Mouse (Mus musculus) neural tube, embryonic 11.5 days (tissue): ENCODE results near the gene Tfrc. TPM values are rescaled to one million over a fixed set of nuclear protein-coding genes. Genes with fewer than 3 reads are reported as not detected.
A peak's percentile ranks its signal among the peaks of the same experiment; 100 is the strongest.

Source experiments
- ATAC-seq: fragments of 200-750 bp; cut with Nextera tagmentation; 2 replicates; pipeline ENCODE4 v1.8.0; 2017; ENCODE audit warnings: moderate number of reproducible peaks, mild to moderate bottlenecking, moderate TSS enrichment, moderate library complexity; ENCODE audit not compliant: insufficient read depth, low FRiP score, low TSS enrichment
- DNase-seq: peaks from one replicate; pipeline ENCODE4 v3.0.0-alpha.2; 2015; ENCODE audit warnings: low spot score
- H3K27ac ChIP-seq: fragments of 300-500 bp; sonication (generic); 2 replicates; pipeline ENCODE4 v1.5.1; 2014; ENCODE audit warnings: low read depth, mild to moderate bottlenecking, low read length
- H3K27me3 ChIP-seq: fragments of 300-500 bp; sonication (generic); 2 replicates; pipeline ENCODE4 v1.6.1; 2014; ENCODE audit warnings: mild to moderate bottlenecking, low read length, mixed read lengths; ENCODE audit not compliant: control insufficient read depth, insufficient read depth
- H3K36me3 ChIP-seq: fragments of 300-500 bp; sonication (generic); 2 replicates; pipeline ENCODE4 v1.6.1; 2014; ENCODE audit warnings: mild to moderate bottlenecking, low read length, moderate library complexity, mixed read lengths; ENCODE audit not compliant: control insufficient read depth, insufficient read depth
- H3K4me1 ChIP-seq: fragments of 300-500 bp; sonication (generic); 2 replicates; pipeline ENCODE4 v1.6.1; 2014; ENCODE audit warnings: low read length, mixed read lengths; ENCODE audit not compliant: control insufficient read depth, insufficient read depth
- H3K4me2 ChIP-seq: fragments of 300-500 bp; sonication (generic); 2 replicates; pipeline ENCODE4 v1.6.1; 2014; ENCODE audit warnings: low read depth, mild to moderate bottlenecking, moderate library complexity
- H3K4me3 ChIP-seq: fragments of 300-500 bp; sonication (generic); 2 replicates; pipeline ENCODE4 v1.5.1; 2014; ENCODE audit warnings: low read depth, low read length
- H3K9ac ChIP-seq: fragments of 300-500 bp; sonication (generic); 2 replicates; pipeline ENCODE4 v1.6.1; 2014; ENCODE audit warnings: mild to moderate bottlenecking, low read length
- H3K9me3 ChIP-seq: fragments of 300-500 bp; sonication (generic); 2 replicates; pipeline ENCODE4 v1.6.1; 2016; ENCODE audit warnings: low read length; ENCODE audit not compliant: control insufficient read depth
- WGBS: fragments of 180-500 bp; shearing (Covaris S2); extraction: QIAGEN DNeasy Blood & Tissue Kit; methylation state at CpG from one replicate; pipeline ENCODE4 v1.1.7; 2014; 5-methylcytosine and 5-hydroxymethylcytosine counted together
- polyA plus RNA-seq: library from polyadenylated mRNA; unstranded; fragments of >200 nt; fragmentation: Nextera tagmentation; extraction: Ambion mirVana; gene quantifications from 2 replicates; pipeline ENCODE4 v1.2.1, GENCODE M21; 2014

The Tfrc gene
- polyA plus RNA-seq, 1 experiment from 2014 or later, result 67.9 TPM

DNA sequence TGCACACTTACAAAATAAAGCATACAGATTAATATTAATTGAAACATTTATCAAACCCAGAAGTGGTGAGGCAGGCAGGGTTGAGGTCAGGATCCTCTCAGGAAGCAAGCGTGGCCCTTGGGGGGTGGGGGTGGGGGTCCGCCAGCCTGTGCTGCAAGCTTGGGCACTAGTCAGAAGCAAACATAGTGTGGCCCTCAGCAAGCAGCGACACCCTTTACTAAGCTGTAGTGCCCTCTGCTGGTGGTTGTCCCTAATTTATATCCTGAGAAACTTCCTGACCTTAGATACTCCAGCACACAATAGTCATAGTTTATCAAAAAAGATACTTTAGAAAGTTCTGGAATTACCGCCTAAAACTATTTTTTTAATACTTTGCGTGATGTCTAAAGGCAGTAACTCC is 73.5 kb downstream of the Tfrc start:
- no peak overlapping the region for H3K4me3 ChIP-seq
- no peak for ATAC-seq
- 38% methylated on average over 5 of the region's 5 CpGs for WGBS

More for the DNA sequence above, 73.5 kb downstream of the Tfrc start:
- Histone ChIP-seq H3K36me3 (peaks cover 11% of the 10 kb centered on the region), H3K27me3 (no peaks in the 10 kb centered on the region), H3K27ac (no peak overlapping the region), H3K4me2 (no peak overlapping the region), H3K9ac (no peak overlapping the region), H3K4me1 (no peaks in the 10 kb centered on the region), H3K9me3 (no peaks in the 10 kb centered on the region)
- DNase-seq, result peak; percentile 65

Other genes with a start within 250 kb of the Tfrc start
- gene Tm4sf19, start 208.4 kb upstream of the Tfrc start, polyA plus RNA-seq, result not detected in 2 replicates
- gene Tctex1d2, start 189.2 kb upstream of the Tfrc start, polyA plus RNA-seq, result 23.4 and 30.1 TPM in 2 replicates
- 41.2 and 48.0 TPM in 2 replicates for gene Pcyt1a, start 178.0 kb upstream of the Tfrc start, polyA plus RNA-seq
- gene Slc51a, start 121.0 kb upstream of the Tfrc start, polyA plus RNA-seq, result 0.38 and 0.51 TPM in 2 replicates
- gene Zdhhc19, start 112.7 kb upstream of the Tfrc start, polyA plus RNA-seq, result not detected in 2 replicates
- gene Tnk2, start 35.0 kb downstream of the Tfrc start, polyA plus RNA-seq, result 7.0 and 8.6 TPM in 2 replicates
- 0.49 and 0.54 TPM in 2 replicates for gene Muc4, start 127.0 kb downstream of the Tfrc start, polyA plus RNA-seq
- not detected in 2 replicates for gene Muc20, start 188.5 kb downstream of the Tfrc start, polyA plus RNA-seq
- not detected in 2 replicates for gene Smbd1, start 201.6 kb downstream of the Tfrc start, polyA plus RNA-seq